Mouse (Mus musculus) adrenal gland, adult 8-10 months (tissue): ENCODE measurements around the gene Nucb1. TPM values are rescaled to one million over a fixed set of nuclear protein-coding genes. Genes with fewer than 3 reads are reported as not detected.
A peak's percentile ranks its signal among the peaks of the same experiment; 100 is the strongest.

Source experiments
- DNase-seq: peaks from one replicate; pipeline ENCODE4 v3.0.0; 2022
- microRNA-seq, 2 experiments: library from miRNA; unstranded; fragments of <30 nt; microRNA quantifications; one replicate each; pipeline ENCODE4 v1.2.0; 2022
- total RNA-seq, 4 experiments: library from RNA; stranded (reverse); gene quantifications; 2 replicates each; pipeline ENCODE4 v1.2.4; 2022

The Nucb1 gene
- total RNA-seq, 4 experiments from 2014 or later, result 291 to 305 (median 294) TPM

DNA sequence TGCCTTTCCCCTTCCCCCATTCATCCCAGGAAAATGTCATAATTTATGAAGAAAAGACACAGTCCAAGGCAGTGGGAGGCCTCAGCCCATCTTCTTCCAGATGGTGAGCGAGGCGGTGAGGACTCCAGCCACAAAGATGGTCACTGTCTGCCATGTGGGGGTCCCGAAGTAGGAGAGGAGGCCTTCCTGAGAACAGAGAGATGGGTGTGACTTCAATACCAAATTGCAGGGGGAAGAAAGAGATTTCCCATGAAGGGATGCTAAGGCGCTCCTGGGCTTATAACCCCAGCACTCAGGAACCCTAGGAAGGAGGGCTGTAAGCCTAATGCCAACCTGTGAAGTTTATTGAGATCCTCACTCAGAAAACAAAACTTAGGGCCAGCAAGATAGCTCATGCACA lies 48.4 kb downstream of the Nucb1 start:
- DNase-seq, result no peak

DNA sequence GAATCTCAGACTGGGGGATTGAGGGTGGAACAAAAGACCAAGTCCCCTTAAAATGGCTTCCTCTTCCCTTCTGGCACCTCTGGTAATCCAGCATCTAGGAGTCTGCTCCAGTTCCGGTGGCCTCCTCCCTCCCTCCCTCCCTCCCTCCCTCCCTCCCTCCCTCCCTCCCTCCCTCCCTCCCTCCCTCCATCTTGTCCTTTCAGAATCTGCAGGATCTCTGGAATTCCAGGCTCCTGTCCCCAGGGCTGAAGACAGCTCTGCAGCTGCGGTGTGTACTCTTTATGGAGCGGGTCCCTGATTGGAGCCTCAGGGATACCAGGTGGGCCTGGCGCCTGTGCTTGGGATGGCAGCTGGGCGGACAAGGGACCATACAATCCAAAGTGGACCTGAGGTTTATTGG lies 48.9 kb downstream of the Nucb1 start:
- DNase-seq, result no peak

DNA sequence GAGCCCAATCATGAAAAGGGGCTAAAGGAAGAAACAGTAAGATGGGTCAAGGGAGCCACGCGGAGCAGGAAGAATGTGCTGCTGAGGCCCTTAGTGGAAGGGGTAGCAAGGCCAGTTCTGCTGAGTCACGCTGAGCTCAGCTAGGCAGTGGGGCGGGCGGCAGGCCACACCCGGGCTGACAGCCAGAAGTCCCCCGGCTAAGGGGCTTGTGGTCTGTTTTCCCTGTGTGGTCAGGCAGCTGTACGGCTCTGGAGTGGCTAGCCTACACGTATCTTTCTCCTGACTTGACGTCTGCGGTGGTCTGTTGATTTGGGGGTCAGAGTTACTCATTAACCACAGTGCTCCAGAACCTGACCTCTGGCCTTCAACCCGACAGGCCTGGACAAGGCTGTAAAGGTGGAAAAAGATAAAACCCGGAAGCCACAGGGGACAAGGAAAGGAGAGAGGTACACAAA lies 49.3 kb downstream of the Nucb1 start:
- peak; percentile 80 for DNase-seq

DNA sequence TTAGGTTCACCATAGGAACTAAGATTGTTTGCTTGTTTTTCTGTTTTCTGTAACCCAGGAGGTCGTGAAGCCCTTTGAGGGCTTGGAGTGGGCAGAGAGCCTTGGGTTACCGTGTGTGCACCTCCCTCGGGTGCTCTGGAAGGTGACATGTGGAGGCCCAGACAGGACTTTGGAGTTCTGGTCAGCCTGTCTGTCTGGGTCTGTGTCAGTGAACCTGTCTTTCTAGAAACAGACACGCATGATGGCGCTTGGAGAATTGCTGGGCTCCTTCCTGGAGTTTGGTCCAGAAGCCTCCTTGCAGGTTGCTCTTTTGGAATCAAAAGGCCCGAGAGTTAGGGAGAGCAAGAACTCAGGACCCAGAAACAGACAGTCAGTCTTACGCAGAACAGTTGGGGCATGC lies 49.8 kb downstream of the Nucb1 start:
- DNase-seq, result no peak

DNA sequence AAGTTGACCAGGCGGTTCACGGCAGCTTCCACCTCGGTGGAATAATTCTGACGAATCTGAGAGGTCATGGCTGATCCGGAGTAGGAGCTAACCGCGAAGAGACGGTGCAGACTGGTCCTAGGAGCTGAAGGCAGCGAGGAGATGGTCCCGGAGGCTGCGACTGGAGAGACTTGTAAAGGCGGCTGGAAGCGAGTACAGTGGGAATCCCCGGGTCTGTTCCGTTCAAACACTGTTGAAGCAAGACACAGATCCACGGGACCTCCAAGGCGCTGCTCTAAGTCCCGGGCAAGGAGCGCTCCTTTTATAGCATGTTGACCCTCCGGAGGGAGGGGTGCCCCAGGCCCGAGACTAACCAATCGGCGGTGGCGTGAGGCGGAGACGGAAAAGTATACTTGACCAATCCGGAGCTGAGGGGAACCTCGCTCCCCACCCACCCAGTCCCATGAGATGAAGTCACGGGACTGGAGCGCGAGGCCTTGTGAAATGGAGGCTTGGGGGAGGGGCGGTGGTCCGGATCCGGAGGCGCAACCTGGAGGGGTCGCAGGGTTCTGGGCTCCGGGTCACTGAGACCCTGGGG lies 50.6 kb downstream of the Nucb1 start, which contains the start of gene Ftl1:
Gene Ftl1, minus strand, starts transcription at position 321 of the 577 bp plus-strand sequence.
- peak; percentile 98 for DNase-seq

DNA sequence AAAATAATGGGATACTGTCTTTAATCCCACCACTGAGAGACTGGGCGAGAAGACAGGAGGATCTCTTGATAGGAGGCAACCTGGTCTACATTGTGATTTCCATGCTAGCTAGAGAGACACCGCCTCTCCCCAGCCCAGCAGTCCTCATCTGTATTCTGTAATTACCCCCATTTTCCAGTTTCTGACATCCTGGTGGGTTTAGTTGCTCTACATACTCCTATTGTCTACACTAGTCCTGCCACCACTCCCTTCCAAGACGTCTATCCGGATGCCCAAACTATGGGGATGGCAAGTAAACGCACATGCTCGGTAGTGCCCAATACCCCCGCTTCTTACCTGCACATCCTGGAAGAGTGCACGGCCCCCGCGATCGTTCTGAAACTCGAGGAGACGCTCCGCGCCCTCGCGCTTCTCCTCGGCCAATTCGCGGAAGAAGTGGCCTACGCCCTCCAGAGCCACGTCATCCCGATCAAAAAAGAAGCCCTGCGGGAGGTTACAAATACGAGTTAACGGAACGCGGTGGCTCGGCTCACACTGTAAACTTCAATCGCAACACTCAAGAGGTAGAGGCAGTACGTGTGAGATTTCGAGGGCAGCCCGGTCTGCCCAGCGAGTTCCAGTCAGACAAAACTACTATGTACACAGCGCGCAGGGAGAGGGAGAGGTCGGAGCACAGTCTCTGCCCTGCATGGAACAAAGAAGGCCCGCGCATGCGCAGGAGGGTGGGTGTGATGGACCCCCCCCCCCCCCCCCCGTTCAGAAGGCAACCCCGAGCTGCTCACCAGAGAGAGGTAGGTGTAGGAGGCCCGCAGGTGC lies 51.2 kb downstream of the Nucb1 start:
- no peak for DNase-seq

DNA sequence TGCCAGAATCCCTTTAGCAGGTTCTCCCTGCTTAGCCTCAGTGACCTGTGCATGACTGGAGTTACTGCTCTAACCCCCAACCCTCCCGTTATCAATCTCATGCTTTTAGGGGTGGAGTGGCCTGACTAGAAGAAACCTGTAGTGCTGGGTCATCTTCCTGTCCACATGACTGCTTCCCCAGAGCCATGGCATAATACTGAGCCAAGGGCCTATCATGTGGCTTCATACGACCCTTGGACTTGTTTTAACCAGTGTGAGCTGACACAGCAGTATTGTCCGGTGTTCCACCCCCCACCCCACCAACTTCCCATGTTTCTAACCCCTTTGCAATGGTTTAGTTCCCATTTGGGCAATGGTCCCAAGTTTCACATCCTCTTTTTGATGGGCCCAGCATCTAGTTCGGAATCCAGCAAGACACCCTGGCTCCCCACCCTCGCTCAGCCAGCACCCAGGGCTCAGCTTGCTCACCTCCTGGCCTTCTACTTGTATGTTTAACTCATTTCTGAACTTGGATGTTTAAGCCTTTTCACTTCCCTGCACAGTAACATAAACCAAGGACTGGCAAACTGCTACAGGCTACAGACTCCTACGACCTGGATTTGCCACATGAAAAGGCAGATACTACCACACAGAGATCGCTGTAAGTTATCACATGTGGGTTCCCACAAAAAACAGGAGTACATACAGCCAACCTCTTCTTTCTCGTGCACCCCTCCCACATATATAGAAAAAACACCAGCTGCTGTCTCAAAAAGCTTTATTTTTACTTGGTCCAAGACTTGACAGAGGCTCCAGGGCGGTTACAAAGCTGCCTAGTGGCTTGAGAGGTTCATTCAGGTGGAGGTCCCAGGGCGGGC lies 52.8 kb downstream of the Nucb1 start:
- no peak for DNase-seq

DNA sequence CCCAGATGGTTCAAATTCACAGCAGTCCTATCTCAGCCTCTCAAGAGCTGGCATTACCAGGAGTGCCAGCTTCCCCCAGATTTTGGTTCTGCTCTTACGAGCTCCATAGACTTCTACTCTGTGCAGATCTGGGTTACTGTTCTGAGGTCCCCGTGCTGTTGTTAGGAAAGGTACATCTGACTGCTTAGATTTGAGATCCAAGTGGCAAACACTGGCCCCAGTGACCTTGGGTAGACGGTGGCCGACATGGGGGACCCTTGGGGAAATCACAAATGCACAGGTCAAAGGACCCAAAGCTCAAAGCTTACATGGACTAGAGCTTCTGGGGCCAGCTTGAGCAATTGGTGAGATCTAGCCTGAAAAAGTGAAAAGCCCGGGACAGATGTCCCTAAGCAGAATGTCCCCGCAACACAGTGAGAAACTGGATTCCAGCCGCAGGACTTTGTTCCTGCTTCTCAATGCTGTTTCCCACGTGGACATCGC lies 53.4 kb downstream of the Nucb1 start:
- no peak for DNase-seq

DNA sequence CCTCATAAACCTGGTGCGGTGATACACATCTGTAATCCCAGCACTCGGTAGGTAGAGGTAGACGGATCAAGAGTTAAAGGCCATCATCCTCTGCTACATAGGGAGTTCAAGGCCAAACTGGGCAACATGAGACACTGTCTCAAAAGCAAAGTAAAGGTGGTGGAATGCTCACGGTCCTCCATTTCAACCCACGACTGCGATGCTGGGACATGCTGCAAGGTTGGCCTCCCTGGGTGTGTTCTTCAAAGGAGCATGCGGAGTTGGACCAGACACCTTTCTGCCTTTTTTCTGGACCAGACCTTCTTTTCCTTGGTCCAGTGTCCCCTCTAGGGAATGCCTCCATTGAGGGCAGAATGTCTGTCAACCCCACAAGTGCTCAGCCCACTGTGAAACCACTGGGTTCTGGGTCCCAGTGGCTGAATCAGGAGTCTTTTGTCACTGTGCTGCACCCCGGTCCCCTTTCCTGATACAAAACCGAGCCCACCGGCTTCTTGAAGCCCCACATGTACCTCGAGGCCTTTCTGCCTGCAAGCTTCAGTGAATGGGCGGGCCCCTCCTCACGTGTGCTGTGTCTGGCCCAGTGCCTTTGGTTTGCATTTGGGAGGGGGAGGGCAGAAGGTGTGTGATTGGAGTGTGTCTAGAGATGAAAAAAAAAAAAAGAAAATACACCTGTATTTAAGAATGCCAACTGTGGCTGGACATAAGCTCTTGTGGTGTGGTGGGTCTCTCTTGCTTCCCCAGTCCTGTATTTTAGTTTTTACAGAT lies 54.1 kb downstream of the Nucb1 start:
- DNase-seq, result no peak

DNA sequence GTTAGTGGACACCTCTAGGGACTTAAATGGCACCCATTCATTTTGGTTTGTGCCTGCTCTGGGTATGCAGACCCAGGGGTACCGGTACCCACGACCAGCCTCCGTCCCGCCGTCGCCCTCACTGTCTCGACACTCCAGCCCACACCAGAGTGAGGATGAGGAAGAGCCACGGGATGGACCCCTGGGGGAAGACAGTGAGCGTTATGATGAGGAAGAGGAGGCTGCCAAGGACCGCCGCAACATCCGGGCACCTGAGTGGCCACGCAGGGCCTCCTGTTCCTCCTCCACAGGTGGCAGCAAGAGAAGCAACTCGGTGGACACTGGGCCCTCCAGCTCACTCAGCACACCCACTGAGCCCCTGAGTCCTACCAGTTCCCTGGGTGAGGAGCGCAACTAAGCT lies 55.2 kb downstream of the Nucb1 start:
- DNase-seq, result no peak

DNA sequence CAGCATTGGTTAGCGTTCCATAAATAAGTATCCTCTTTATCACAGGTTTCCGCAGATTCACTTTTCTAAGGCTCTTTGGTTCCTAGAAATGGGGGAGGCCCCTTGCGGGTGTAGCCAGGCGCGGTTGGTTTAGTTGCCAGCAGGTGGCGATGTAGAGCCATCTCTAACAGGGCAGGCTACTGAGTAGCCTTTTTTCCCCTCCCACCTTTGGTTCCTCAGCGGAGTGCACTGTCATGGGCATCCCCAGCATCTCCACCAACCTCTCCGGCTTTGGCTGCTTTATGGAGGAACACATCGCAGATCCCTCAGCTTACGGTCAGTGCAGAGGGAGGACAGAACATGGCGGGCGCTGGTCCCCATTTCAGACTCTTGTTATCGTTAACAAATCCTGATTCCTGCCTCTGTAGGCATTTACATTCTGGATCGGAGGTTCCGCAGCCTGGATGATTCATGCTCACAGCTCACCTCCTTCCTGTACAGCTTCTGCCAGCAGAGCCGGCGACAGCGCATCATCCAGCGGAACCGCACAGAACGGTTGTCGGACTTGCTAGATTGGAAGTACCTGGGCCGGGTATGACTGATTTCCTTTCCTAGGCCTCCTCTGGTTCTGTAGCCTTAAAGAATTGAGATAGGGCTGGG lies 58.7 kb downstream of the Nucb1 start:
- no peak for DNase-seq

DNA sequence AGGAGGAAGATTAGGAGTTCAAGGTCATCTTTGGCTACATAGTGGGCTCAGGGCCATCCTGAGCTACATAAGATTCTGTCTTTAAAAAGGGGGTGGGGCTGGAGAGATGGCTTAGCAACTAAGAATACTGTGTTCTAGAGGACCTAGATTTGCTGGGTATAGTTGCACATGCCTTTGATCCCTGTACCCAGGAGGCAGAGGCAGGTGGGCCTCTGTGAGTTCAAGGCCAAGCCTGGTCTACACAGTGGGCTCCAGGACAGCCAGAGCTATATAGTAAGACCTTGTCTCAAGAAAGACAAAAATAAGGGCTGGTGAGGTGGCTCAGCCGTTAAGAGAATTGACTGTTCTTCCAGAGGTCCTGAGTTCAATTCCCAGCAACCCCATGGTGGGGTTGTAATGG lies 60.2 kb downstream of the Nucb1 start:
- DNase-seq, result no peak

DNA sequence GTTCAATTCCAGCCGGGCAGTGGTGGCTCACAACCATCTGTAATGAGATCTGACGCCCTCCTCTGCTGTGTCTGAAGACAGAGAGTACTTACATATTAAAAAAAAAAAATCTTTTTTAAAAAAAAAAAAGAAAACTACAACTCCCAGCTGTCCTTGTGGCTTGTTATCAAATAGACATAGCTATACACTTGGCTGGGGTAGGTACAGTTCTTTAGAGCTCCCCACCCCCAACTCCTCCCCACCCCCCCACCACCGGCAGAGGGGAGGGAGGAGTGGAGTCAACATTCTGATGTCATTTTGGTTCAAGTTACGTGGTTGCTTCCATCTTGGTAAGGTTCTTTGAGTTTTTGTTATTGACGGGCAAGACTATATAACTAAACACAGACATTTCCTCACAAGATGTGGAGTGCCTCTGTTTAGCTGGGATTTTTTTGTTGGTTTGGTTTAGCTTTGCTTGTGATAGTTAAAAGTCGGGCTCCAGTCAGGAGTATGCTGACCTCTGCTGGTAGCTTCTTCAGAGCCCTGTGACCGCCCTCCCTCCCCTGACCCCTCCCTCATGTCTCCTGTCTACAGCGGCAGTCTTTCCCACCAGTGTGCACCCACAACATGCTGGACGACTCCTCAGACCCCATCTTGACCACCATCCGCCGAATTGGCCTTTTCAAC lies 62.7 kb downstream of the Nucb1 start:
- DNase-seq, result no peak

DNA sequence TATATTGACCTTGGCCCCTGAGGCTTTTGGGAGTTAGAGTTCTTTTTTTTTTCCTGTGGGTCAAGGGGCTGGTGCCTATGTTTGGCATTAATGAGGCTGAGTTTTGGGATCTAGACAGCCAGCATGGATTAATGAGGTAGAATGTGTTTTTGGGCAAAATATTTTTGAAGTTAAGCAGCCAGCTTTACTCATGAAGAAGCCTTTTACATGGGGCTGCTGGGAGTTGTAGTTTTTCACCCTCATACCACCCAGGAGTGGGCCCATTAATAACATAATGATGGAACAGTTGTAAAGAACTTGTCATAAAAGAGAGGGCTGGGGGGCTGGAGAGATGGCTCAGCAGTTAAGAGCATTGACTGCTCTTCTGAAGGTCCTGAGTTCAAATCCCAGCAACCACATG lies 63.6 kb downstream of the Nucb1 start:
- DNase-seq, result no peak

DNA sequence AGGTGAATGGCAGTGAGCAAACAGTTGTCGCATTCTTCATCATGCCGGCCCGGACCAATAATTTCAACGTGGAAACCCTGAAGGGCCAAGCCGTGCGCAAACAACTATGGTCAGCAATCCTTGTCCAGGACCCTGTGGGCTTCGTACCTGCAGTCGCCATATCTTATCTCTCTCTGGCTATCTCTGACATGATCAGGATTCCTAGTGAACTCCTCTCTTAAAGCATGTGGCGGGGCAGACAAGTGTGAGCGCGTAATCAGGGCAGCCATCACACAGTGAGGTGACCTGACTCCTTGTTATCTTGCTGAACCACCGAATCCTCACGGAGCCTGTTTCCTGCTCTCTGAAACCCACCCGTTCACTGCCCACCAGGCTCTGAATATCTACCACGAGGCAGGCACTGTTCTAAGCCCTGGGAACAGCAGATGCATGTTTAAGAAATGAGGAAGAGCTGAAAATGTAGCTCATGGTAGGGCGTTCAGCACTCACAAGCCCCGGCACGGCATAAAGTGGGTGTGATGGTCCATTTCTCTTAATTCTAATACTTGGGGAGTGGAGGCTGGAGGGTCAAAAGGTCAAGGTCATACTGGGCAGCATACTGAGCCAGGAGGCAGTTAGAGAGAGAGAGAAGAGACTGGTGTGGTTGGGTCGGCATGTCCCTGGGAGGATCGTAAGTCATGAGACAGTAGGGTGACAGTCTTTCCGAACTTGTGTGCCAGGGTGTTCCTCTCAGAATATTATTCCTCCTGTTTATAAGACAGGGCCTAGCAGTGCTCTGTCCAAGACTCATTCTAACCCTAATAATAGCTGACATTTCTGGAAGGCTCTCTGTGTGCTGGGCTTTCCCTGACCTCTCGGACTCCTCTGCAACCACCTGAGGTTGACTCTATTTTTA lies 66.4 kb downstream of the Nucb1 start:
- DNase-seq, result no peak

Small RNA genes lying within 50 kb of the gene (microRNA-seq; reads per million reads assigned to microRNA genes)
- 0 reads per million in 2 experiments for gene Gm22133

Other genes starting within 250 kb of the Nucb1 start
- gene Slc6a21, start 232.9 kb downstream of the Nucb1 start, total RNA-seq, result under 1 TPM in 1 of 4 experiments, not detected in 3; 0.26 TPM
- gene Trpm4, start 176.6 kb downstream of the Nucb1 start, total RNA-seq, result 10 to 100 TPM in 2 of 4 experiments, 1 to 10 TPM in 2; 5.8 to 19.1 (median 10.4) TPM
- gene Hrc, start 175.1 kb downstream of the Nucb1 start, total RNA-seq, result under 1 TPM; 0.09 to 0.31 (median 0.26) TPM
- 1 to 10 TPM; 2.8 to 7.2 (median 4.7) TPM for gene Ppfia3, start 143.4 kb downstream of the Nucb1 start, total RNA-seq
- 10 to 100 TPM in 2 of 4 experiments, 1 to 10 TPM in 2; 1.8 to 14.1 (median 7.6) TPM for gene Lin7b, start 139.8 kb downstream of the Nucb1 start, total RNA-seq
- gene Snrnp70, start 114.7 kb downstream of the Nucb1 start, total RNA-seq, result 100 to 1,000 TPM; 232 to 563 (median 376) TPM
- gene Kcna7, start 104.8 kb downstream of the Nucb1 start, total RNA-seq, result not detected
- under 1 TPM in 3 of 4 experiments, not detected in 1; 0.13 to 0.22 (median 0.20) TPM for gene Ntf5, start 96.7 kb downstream of the Nucb1 start, total RNA-seq
- gene Lhb, start 89.6 kb downstream of the Nucb1 start, total RNA-seq, result not detected
- gene Gys1, start 75.6 kb downstream of the Nucb1 start, total RNA-seq, result 10 to 100 TPM; 28.5 to 33.9 (median 29.8) TPM
- gene Ruvbl2, start 72.3 kb downstream of the Nucb1 start, total RNA-seq, result 10 to 100 TPM; 36.8 to 43.8 (median 38.8) TPM
- 1,000 to 10,000 TPM; 1,223 to 1,354 (median 1,306) TPM for gene Ftl1, start 50.5 kb downstream of the Nucb1 start, total RNA-seq
- gene Bax, start 43.5 kb downstream of the Nucb1 start, total RNA-seq, result 100 to 1,000 TPM in 1 of 4 experiments, 10 to 100 TPM in 3; 71.7 to 105 (median 89.1) TPM
- 1 to 10 TPM in 2 of 4 experiments, under 1 TPM in 2; 0.20 to 2.5 (median 0.94) TPM for gene Tulp2, start 28.5 kb downstream of the Nucb1 start, total RNA-seq
- 10 to 100 TPM; 38.9 to 41.2 (median 40.2) TPM for gene Gm45808, start 23.6 kb downstream of the Nucb1 start, total RNA-seq
- gene Dhdh, start 21.6 kb downstream of the Nucb1 start, total RNA-seq, result 10 to 100 TPM; 65.1 to 80.0 (median 69.2) TPM
- gene Ppp1r15a, start 15.9 kb upstream of the Nucb1 start, total RNA-seq, result 10 to 100 TPM; 29.2 to 62.8 (median 45.0) TPM
- 1 to 10 TPM; 3.1 to 6.9 (median 4.3) TPM for gene Plekha4, start 15.9 kb upstream of the Nucb1 start, total RNA-seq
- 1 to 10 TPM in 2 of 4 experiments, under 1 TPM in 1, not detected in 1; 0.99 to 2.6 (median 2.1) TPM for gene Hsd17b14, start 44.5 kb upstream of the Nucb1 start, total RNA-seq
- gene Bcat2, start 59.7 kb upstream of the Nucb1 start, total RNA-seq, result 100 to 1,000 TPM; 191 to 306 (median 245) TPM
- gene Fgf21, start 105.1 kb upstream of the Nucb1 start, total RNA-seq, result not detected
- gene Fut1, start 106.9 kb upstream of the Nucb1 start, total RNA-seq, result not detected
- under 1 TPM; 0.14 to 0.68 (median 0.38) TPM for gene Izumo1, start 111.4 kb upstream of the Nucb1 start, total RNA-seq
- gene Rasip1, start 117.1 kb upstream of the Nucb1 start, total RNA-seq, result 10 to 100 TPM; 15.5 to 30.2 (median 21.4) TPM
- 10 to 100 TPM in 1 of 4 experiments, 1 to 10 TPM in 3; 2.4 to 14.9 (median 3.6) TPM for gene Mamstr, start 129.6 kb upstream of the Nucb1 start, total RNA-seq
- under 1 TPM in 2 of 4 experiments, not detected in 2; 0.11 to 0.18 TPM for gene Fut2, start 156.0 kb upstream of the Nucb1 start, total RNA-seq
- under 1 TPM in 3 of 4 experiments, not detected in 1; 0.21 to 0.68 (median 0.32) TPM for gene Ntn5, start 173.6 kb upstream of the Nucb1 start, total RNA-seq
- gene Sec1, start 184.0 kb upstream of the Nucb1 start, total RNA-seq, result under 1 TPM; 0.15 to 0.59 (median 0.30) TPM
- gene Car11, start 189.4 kb upstream of the Nucb1 start, total RNA-seq, result 10 to 100 TPM; 11.5 to 28.2 (median 18.9) TPM
- gene Dbp, start 194.7 kb upstream of the Nucb1 start, total RNA-seq, result 100 to 1,000 TPM; 254 to 411 (median 333) TPM
- 1,000 to 10,000 TPM; 1,011 to 1,224 (median 1,104) TPM for gene Rpl18, start 205.1 kb upstream of the Nucb1 start, total RNA-seq
- 10 to 100 TPM; 36.9 to 40.2 (median 39.3) TPM for gene Sphk2, start 207.6 kb upstream of the Nucb1 start, total RNA-seq
- 1 to 10 TPM in 1 of 4 experiments, under 1 TPM in 3; 0.29 to 2.1 (median 0.66) TPM for gene Fam83e, start 210.8 kb upstream of the Nucb1 start, total RNA-seq
- not detected for gene Spaca4, start 215.4 kb upstream of the Nucb1 start, total RNA-seq